15 mouse cellular contexts compared by ENCODE assay signal in genomic region chr12:5255079-5255478, GRCm38 (mm10).
DNase-seq lines count a peak whose midpoint lies in the region; ATAC-seq and TF ChIP-seq lines count a peak whose summit lies in the region.
"Had no signal": no experiment of that assay in that cellular context is flagged by ENCODE, and none has a peak within 500 bp of the region (broad histone marks: within the 10 kb centered on the region; RNA-seq: fewer than 3 reads in every experiment).

No protein-coding gene starts in this region.

- no peaks in the 10 kb centered on the region for H3K27me3 ChIP-seq in hindbrain, embryonic 12.5 days
- no peaks in the 10 kb centered on the region for H3K27me3 ChIP-seq in midbrain, postnatal 0 days (ENCODE audit: insufficient read depth, low read length)

- no peak overlapping the region for H3K4me2 ChIP-seq in hindbrain, embryonic 12.5 days (replicated peaks)
- no peak overlapping the region for H3K4me2 ChIP-seq in midbrain, postnatal 0 days (ENCODE audit: low read depth, low read length, poor library complexity, severe bottlenecking)
- H3K4me2 ChIP-seq: lung, embryonic 14.5 days had no signal

- DNase-seq in adrenal gland, adult 8-10 months, result peak; percentile 41
- no peak for DNase-seq in adrenal gland, postnatal 25 days
- DNase-seq in layer of hippocampus, adult 2 months (ENCODE audit: low spot score in 2 of 2), result no peak
- no peak for DNase-seq in layer of hippocampus, postnatal 36 days
- peak; percentile 59 for DNase-seq in midbrain, postnatal 0 days (ENCODE audit: low spot score)
- no peak for DNase-seq in layer of hippocampus, postnatal 25 days (ENCODE audit: extremely low spot score in 1 of 2, low spot score in 1 of 2)
- no peak for DNase-seq in embryo, embryonic 9.5 days (ENCODE audit: extremely low spot score)
- DNase-seq: cerebellum, postnatal 25 days; heart, postnatal 10 days; kidney, adult 9 months; layer of hippocampus, adult 9-11 months; lung, embryonic 14.5 days; spleen, adult 18-20 months had no signal

- peak; percentile 57 for ATAC-seq in hindbrain, embryonic 12.5 days (ENCODE audit: low FRiP score)
- ATAC-seq in midbrain, postnatal 0 days (ENCODE audit: low FRiP score), result no peak

- 33% methylated on average over 9 of the region's 9 CpGs for WGBS in hindbrain, embryonic 12.5 days
- 21% methylated on average over 9 of the region's 9 CpGs for WGBS in midbrain, postnatal 0 days

- H3K9me3 ChIP-seq in hindbrain, embryonic 12.5 days (replicated peaks), result no peaks in the 10 kb centered on the region
- no peaks in the 10 kb centered on the region for H3K9me3 ChIP-seq in midbrain, postnatal 0 days (ENCODE audit: low read length)
- H3K9me3 ChIP-seq: megakaryocyte, embryonic 14.5 days had no signal

- no peak overlapping the region for H3K4me3 ChIP-seq in layer of hippocampus, adult 2 months
- no peak overlapping the region for H3K4me3 ChIP-seq in hindbrain, embryonic 12.5 days
- no peak overlapping the region for H3K4me3 ChIP-seq in midbrain, postnatal 0 days (ENCODE audit: low read depth, low read length)
- H3K4me3 ChIP-seq: megakaryocyte, embryonic 14.5 days had no signal

- no peak overlapping the region for H3K9ac ChIP-seq in hindbrain, embryonic 12.5 days
- H3K9ac ChIP-seq in midbrain, postnatal 0 days (replicated peaks; ENCODE audit: low read length, poor library complexity, severe bottlenecking), result no peak overlapping the region
- H3K9ac ChIP-seq: lung, embryonic 14.5 days had no signal

- no peak for TF ChIP-seq CTCF in layer of hippocampus, adult 2 months (conservative IDR thresholded peaks at IDR 0.05)
- no peak for TF ChIP-seq CTCF in midbrain, postnatal 0 days (IDR thresholded peaks at IDR 0.05)

- H3K36me3 ChIP-seq in hindbrain, embryonic 12.5 days, result no peaks in the 10 kb centered on the region
- no peaks in the 10 kb centered on the region for H3K36me3 ChIP-seq in midbrain, postnatal 0 days (ENCODE audit: insufficient read depth, low read length)

- H3K27ac ChIP-seq in layer of hippocampus, adult 2 months, result peak overlapping the region; percentile 80
- H3K27ac ChIP-seq in hindbrain, embryonic 12.5 days, result peak overlapping the region; percentile 44
- no peak overlapping the region for H3K27ac ChIP-seq in midbrain, postnatal 0 days (ENCODE audit: low read depth, low read length)

- peaks cover 46% of the 10 kb centered on the region for H3K4me1 ChIP-seq in hindbrain, embryonic 12.5 days
- peaks cover 9% of the 10 kb centered on the region; the same call in 1 of the 2 replicates for H3K4me1 ChIP-seq in midbrain, postnatal 0 days (ENCODE audit: insufficient read depth, low read length)
- H3K4me1 ChIP-seq: megakaryocyte, embryonic 14.5 days had no signal

Comparison
In these comparisons a context has a peak if more than half of its experiments do, and no peak if none do; other contexts are left out.
1. DNase-seq: peak in adrenal gland, adult 8-10 months (single experiment) and midbrain, postnatal 0 days (single experiment); none in adrenal gland, postnatal 25 days (single experiment), layer of hippocampus, adult 2 months (0 of 2), layer of hippocampus, postnatal 36 days (0 of 2), layer of hippocampus, postnatal 25 days (0 of 2) and embryo, embryonic 9.5 days (single experiment).